Mouse (Mus musculus): ENCODE data around the gene Tanc2. TPM values are rescaled to one million over a fixed set of nuclear protein-coding genes. Genes with fewer than 3 reads are reported as not detected.

Gene Tanc2
- polyA plus RNA-seq, 2 experiments, result 0.66 to 0.89 TPM

DNA sequence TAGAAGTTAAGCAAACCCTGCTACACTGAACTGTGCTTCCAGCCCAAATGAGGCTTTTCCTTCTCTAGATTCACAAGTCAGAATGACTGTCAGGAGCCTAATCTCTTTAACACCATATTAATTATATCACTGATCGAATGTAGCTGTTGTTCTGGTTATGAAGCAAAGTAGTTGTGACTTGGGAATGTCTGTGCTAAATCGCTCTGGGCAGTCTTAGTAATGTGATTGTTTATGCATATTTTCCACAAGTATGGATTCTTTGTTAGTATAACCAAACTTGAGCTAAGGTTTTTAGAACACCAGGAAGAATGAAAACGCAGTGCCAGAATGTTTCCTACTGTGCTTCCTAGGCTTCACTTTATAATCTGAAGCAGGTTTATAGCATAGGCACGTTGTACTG lies 170.6 kb downstream of the Tanc2 start:
- no peaks in the 10 kb centered on the region for H3K36me3 ChIP-seq (replicated peaks; ENCODE audit: control insufficient read depth, insufficient read depth, low read depth)
- ATAC-seq (ENCODE audit: insufficient read depth), result no peak
- no peaks in the 10 kb centered on the region for H3K4me1 ChIP-seq (replicated peaks; ENCODE audit: control insufficient read depth in 2 of 2, insufficient read depth in 2 of 2, low read length in 1 of 2)
- H3K9me3 ChIP-seq (ENCODE audit: control insufficient read depth, low read length), result no peaks in the 10 kb centered on the region
- no peak overlapping the region for H3K9ac ChIP-seq (replicated peaks)
- TF ChIP-seq CTCF (IDR thresholded peaks at IDR 0.05; ENCODE audit: low read depth) (no peak), EP300 (IDR thresholded peaks at IDR 0.05; ENCODE audit: low read depth) (no peak)
- no peak overlapping the region for H3K4me3 ChIP-seq (ENCODE audit: insufficient read depth in 1 of 2, low read depth in 2 of 2, low read length in 2 of 2)
- 62% methylated on average over 4 of the region's 4 CpGs for WGBS (ENCODE audit: insufficient replicate concordance)
- H3K27me3 ChIP-seq (ENCODE audit: control insufficient read depth, insufficient read depth, low read length), result no peaks in the 10 kb centered on the region
- DNase-seq (ENCODE audit: low read depth in 3 of 3, low spot score in 3 of 3), result no peak
- H3K27ac ChIP-seq, result no peak overlapping the region
- H3K4me2 ChIP-seq (ENCODE audit: low read depth), result no peak overlapping the region

DNA sequence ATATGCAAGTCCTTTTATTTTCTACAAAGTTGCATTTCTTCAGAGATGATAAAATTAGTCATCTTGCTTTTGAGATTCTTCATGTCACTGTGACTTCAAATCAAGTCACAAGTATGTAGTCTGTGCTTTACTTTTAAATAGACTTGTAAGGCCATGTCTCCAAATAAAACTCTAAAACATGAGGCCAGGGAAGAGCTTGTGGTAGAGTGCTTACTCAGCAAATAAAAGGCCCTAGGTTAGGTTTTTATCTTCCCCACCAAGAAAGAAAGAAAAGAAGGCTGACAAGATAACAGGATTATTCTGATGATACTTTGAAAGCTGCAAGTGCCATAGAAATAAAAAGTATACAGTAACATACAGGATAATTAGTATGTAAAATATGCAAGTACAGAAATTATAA lies 188.0 kb downstream of the Tanc2 start:
- no peak for TF ChIP-seq CTCF (IDR thresholded peaks at IDR 0.05; ENCODE audit: low read depth)
- TF ChIP-seq EP300 (IDR thresholded peaks at IDR 0.05; ENCODE audit: low read depth), result no peak
- Histone ChIP-seq H3K4me3 (ENCODE audit: insufficient read depth in 1 of 2, low read depth in 2 of 2, low read length in 2 of 2) (no peak overlapping the region), H3K27ac (no peak overlapping the region), H3K9ac (replicated peaks) (no peak overlapping the region), H3K4me1 (replicated peaks; ENCODE audit: control insufficient read depth in 2 of 2, insufficient read depth in 2 of 2, low read length in 1 of 2) (no peaks in the 10 kb centered on the region), H3K27me3 (ENCODE audit: control insufficient read depth, insufficient read depth, low read length) (no peaks in the 10 kb centered on the region), H3K4me2 (ENCODE audit: low read depth) (no peak overlapping the region), H3K36me3 (replicated peaks; ENCODE audit: control insufficient read depth, insufficient read depth, low read depth) (no peaks in the 10 kb centered on the region), H3K9me3 (ENCODE audit: control insufficient read depth, low read length) (no peaks in the 10 kb centered on the region)
- DNase-seq (ENCODE audit: low read depth in 3 of 3, low spot score in 3 of 3), result no peak
- no peak for ATAC-seq (ENCODE audit: insufficient read depth)

DNA sequence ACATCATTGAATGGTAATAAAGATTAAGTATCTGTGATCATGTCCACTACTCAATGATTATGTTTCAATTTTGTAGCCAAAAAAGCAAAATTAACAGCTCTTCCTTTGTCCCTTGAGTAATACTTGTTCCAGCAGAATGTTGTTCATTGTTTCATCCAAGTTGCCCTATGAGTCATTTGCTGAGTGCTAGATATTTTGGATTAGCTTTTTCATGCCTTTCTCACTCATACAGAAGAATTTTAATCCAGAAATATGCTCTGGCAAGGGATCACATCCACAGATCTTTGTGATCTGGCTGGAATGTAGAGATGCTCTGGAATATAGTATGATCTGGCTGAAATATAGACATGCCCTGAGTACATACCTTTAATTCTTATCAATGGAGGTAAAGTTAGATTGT lies 202.7 kb downstream of the Tanc2 start:
- H3K9ac ChIP-seq (replicated peaks), result no peak overlapping the region
- no peak overlapping the region for H3K4me2 ChIP-seq (ENCODE audit: low read depth)
- TF ChIP-seq EP300 (IDR thresholded peaks at IDR 0.05; ENCODE audit: low read depth) (no peak), CTCF (IDR thresholded peaks at IDR 0.05; ENCODE audit: low read depth) (no peak)
- H3K36me3 ChIP-seq (replicated peaks; ENCODE audit: control insufficient read depth, insufficient read depth, low read depth), result no peaks in the 10 kb centered on the region
- DNase-seq (ENCODE audit: low read depth in 3 of 3, low spot score in 3 of 3) (no peak), ATAC-seq (ENCODE audit: insufficient read depth) (no peak)
- no peak overlapping the region for H3K27ac ChIP-seq
- no peaks in the 10 kb centered on the region for H3K4me1 ChIP-seq (replicated peaks; ENCODE audit: control insufficient read depth in 2 of 2, insufficient read depth in 2 of 2, low read length in 1 of 2)
- no peaks in the 10 kb centered on the region for H3K27me3 ChIP-seq (ENCODE audit: control insufficient read depth, insufficient read depth, low read length)
- H3K9me3 ChIP-seq (ENCODE audit: control insufficient read depth, low read length), result no peaks in the 10 kb centered on the region
- H3K4me3 ChIP-seq (ENCODE audit: insufficient read depth in 1 of 2, low read depth in 2 of 2, low read length in 2 of 2), result no peak overlapping the region

DNA sequence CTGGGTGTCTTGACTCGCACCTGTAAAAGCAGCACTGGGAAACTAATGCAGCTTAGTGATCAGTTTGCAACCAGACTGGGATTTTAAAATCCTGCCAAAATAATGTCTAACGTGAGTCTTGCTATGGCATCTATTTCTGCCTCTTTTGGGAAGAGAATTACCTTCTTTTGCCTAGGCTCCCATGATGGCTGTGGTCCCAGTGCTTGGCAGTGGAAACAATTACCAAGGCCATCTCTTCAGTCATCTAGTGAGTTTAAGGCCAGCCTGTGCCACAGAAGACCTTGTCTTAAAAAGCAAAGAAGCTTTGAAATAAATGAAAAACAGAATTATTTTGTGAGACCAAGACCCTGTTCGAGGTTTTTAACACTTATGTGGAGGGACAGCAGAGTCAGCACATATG lies 213.9 kb downstream of the Tanc2 start:
- Histone ChIP-seq H3K27ac (no peak overlapping the region), H3K27me3 (ENCODE audit: control insufficient read depth, insufficient read depth, low read length) (no peaks in the 10 kb centered on the region), H3K9me3 (ENCODE audit: control insufficient read depth, low read length) (no peaks in the 10 kb centered on the region), H3K9ac (replicated peaks) (no peak overlapping the region), H3K36me3 (replicated peaks; ENCODE audit: control insufficient read depth, insufficient read depth, low read depth) (no peaks in the 10 kb centered on the region), H3K4me3 (ENCODE audit: insufficient read depth in 1 of 2, low read depth in 2 of 2, low read length in 2 of 2) (no peak overlapping the region), H3K4me1 (replicated peaks; ENCODE audit: control insufficient read depth in 2 of 2, insufficient read depth in 2 of 2, low read length in 1 of 2) (no peaks in the 10 kb centered on the region), H3K4me2 (ENCODE audit: low read depth) (no peak overlapping the region)
- TF ChIP-seq EP300 (IDR thresholded peaks at IDR 0.05; ENCODE audit: low read depth) (no peak), CTCF (IDR thresholded peaks at IDR 0.05; ENCODE audit: low read depth) (no peak)
- no peak for ATAC-seq (ENCODE audit: insufficient read depth)
- WGBS (ENCODE audit: insufficient replicate concordance), result 65% methylated on average over 3 of the region's 3 CpGs
- no peak for DNase-seq (ENCODE audit: low read depth in 3 of 3, low spot score in 3 of 3)

DNA sequence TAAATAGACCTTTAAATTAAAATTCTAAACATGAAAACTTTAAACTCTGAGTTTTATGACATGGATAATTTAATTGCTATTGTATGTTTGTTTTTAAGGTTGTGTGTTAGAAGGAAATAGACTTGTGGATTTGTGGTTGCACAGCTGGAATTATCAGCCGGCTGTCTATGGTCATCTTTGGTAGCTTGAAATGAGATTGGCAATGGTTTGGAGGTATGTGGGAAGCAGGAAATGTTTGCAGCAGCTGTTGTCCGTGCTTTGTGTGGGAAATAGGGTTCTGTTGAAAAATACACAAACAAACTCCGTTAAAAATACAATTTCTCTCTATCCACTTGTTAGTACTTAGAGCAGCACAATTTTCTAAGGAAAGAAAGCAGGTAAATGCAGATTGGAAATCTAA lies 215.0 kb downstream of the Tanc2 start:
- Histone ChIP-seq H3K36me3 (replicated peaks; ENCODE audit: control insufficient read depth, insufficient read depth, low read depth) (no peaks in the 10 kb centered on the region), H3K4me2 (ENCODE audit: low read depth) (no peak overlapping the region), H3K4me3 (ENCODE audit: insufficient read depth in 1 of 2, low read depth in 2 of 2, low read length in 2 of 2) (no peak overlapping the region), H3K9me3 (ENCODE audit: control insufficient read depth, low read length) (no peaks in the 10 kb centered on the region), H3K9ac (replicated peaks) (no peak overlapping the region), H3K4me1 (replicated peaks; ENCODE audit: control insufficient read depth in 2 of 2, insufficient read depth in 2 of 2, low read length in 1 of 2) (no peaks in the 10 kb centered on the region), H3K27me3 (ENCODE audit: control insufficient read depth, insufficient read depth, low read length) (no peaks in the 10 kb centered on the region), H3K27ac (no peak overlapping the region)
- ATAC-seq (ENCODE audit: insufficient read depth) (no peak), DNase-seq (ENCODE audit: low read depth in 3 of 3, low spot score in 3 of 3) (no peak)
- 16% methylated on average over 3 of the region's 3 CpGs for WGBS (ENCODE audit: insufficient replicate concordance)
- TF ChIP-seq CTCF (IDR thresholded peaks at IDR 0.05; ENCODE audit: low read depth) (no peak), EP300 (IDR thresholded peaks at IDR 0.05; ENCODE audit: low read depth) (no peak)

DNA sequence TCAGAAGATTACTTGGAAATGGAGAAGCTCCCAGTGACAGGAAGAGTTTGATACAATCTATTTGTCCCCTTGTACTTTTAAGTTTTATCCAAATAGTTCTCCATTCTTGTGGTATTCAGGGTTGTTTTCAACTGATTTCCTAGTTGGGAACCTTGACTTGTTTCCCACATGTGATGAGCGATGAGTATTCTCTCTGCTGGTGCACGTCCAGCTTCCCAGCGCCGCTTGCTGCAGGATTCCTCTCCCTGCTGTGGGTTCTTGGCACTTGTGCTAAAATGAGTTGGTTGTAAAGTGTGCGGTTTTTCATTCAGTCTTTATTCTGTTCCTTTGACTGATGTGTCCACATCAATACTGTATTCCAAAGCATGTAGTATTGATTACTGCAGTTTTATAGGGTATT lies 217.3 kb downstream of the Tanc2 start:
- Histone ChIP-seq H3K27ac (no peak overlapping the region), H3K4me1 (replicated peaks; ENCODE audit: control insufficient read depth in 2 of 2, insufficient read depth in 2 of 2, low read length in 1 of 2) (no peaks in the 10 kb centered on the region), H3K9me3 (ENCODE audit: control insufficient read depth, low read length) (no peaks in the 10 kb centered on the region), H3K36me3 (replicated peaks; ENCODE audit: control insufficient read depth, insufficient read depth, low read depth) (no peaks in the 10 kb centered on the region), H3K4me2 (ENCODE audit: low read depth) (no peak overlapping the region), H3K4me3 (ENCODE audit: insufficient read depth in 1 of 2, low read depth in 2 of 2, low read length in 2 of 2) (no peak overlapping the region), H3K9ac (replicated peaks) (no peak overlapping the region), H3K27me3 (ENCODE audit: control insufficient read depth, insufficient read depth, low read length) (no peaks in the 10 kb centered on the region)
- DNase-seq (ENCODE audit: low read depth in 3 of 3, low spot score in 3 of 3) (no peak), ATAC-seq (ENCODE audit: insufficient read depth) (no peak)
- 78% methylated on average over 5 of the region's 5 CpGs for WGBS (ENCODE audit: insufficient replicate concordance)
- TF ChIP-seq EP300 (IDR thresholded peaks at IDR 0.05; ENCODE audit: low read depth) (no peak), CTCF (IDR thresholded peaks at IDR 0.05; ENCODE audit: low read depth) (no peak)

Data from liver, embryonic 14.5 days (tissue).